Mouse (Mus musculus) thymus, postnatal 14 days (tissue): ENCODE results near the gene Rpusd2.
"Not testable (repeated sequence)": the region's sequence is repeated elsewhere in the genome, so short reads cannot be mapped to it uniquely, and the experiment has no call there.

Source experiments
- DNase-seq: peaks from one replicate; pipeline ENCODE4 v3.0.0; 2021

The Rpusd2 gene

GRCm38 (mm10) chr2:119034656-119035396 lies at the start of gene Rpusd2:
Gene Rpusd2 (plus strand): TSS chr2:119034790.
- DNase-seq, result peak; percentile 93

GRCm38 (mm10) chr2:118995490-118995889 lies 39.1 kb upstream of the Rpusd2 start:
- no peak for DNase-seq

DNA sequence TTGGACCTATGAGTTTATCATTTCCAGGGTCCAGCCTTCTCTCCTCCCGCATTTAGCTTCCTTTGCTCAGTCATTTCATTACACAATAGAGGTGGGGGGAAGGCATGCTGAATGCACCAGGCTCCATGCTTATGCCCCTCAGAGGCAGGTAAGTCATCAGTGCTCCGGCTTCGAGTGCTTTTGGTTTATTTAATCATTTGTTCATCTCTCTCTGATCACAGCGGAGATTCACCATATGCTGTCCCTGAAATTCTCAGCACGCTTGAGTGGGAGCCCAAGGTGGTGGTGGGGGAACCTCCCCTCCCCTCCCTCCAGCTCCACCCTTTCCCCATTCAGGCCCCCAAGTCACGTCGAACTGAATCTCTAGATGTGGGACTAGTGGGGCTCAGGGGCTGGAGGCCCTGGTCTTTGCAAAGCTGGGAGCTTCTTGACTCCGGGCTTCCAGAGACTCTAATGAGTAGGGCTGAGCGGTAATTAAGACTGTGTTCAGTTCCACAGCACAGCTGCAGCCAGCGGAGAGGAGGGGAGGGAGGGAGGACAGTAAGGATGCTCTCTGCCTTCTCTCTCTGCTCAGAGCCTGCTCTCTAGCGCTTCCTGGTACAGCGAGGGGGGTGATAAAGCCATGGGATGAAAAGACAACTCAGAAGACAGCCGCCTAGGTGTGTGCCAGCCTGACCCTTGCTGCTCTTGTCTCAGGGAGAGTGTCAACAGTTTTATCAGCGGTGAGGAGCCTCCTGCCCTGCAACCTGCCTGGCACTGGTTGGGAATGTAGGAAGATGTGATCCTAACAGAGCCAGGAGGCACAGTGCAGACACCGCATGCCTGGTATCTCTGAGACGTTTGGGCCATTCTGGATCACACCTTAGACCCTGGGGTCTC lies 38.4 kb upstream of the Rpusd2 start:
- DNase-seq, result no peak

DNA sequence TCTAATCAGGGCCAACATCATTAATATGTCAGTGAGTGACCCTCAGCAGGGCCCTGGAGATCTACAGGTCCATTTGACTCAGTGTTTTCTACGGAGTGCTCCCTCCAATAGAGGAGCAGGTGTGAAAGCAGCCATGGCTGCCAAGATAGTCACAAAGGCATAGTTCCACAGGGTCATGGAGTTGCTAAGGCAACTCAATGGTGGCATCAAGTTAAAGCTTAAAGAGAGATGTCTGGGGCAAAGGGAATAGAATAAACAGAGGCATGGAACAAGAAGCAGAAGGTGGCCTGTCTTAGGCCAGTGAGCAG lies 37.8 kb upstream of the Rpusd2 start:
- no peak for DNase-seq

DNA sequence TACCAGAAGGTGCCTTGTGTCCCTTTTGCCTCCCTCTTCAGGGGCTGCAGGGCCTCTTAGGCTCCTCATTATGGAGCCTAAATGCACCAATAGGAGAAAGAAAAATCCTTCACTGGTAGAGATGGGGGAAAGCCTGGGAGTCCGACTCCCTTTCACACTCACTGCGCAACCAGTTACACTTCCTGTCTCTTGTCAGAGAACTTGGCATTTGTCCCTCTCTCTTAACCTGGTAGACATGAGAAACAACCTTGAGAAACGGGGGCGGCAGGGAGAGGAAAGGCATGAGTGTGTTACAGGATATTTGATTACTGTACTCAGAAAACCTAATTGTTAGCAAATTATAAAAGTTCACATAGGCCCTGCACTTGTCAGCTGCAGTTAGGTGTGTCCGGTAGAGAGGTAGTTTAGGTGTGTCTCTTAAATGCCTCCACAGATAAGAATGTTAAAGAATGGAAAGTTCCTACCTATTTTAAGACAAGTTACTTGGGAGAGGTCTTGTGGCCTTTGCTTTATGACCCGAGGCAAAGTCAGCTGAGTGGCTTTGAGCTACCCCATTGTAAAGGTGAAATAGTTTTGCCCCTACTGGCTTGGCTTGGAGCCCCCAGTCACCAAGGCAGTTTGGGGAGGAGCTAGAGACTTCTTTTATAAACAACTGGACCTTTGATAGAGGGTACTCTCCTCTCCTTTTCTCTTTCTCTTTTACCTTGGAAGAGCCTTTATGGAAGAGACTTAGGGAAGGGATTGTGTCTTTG lies 36.3 kb upstream of the Rpusd2 start:
- DNase-seq, result no peak

DNA sequence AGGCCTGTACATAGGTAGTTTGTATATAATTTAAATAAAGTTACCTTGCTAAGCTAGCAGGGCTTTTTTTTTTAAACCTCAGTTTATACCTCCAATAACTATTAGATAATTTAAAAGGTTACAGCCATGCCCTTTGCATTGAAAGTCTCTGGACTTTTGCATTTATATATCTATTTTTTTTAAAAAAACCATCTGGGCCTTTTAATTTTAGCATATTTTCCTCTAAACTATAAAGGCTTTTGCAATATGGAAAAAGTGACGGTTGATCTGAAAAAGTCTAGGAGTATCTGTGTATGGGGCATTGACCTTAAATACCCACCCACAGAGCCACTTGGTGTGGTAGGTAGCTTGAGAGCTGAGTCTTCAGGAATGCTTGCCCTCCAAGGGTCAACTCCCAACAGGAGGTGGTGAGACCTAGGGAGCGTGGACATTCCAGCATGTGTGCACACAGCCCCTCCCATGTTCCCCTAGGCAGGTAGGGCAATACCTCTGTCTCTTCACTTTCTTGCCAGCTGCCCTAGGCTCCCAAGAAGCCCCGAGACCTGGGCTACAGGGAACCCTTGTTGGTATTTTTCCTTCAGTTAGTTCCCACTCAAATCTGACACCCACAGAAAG lies 35.5 kb upstream of the Rpusd2 start:
- DNase-seq, result no peak

DNA sequence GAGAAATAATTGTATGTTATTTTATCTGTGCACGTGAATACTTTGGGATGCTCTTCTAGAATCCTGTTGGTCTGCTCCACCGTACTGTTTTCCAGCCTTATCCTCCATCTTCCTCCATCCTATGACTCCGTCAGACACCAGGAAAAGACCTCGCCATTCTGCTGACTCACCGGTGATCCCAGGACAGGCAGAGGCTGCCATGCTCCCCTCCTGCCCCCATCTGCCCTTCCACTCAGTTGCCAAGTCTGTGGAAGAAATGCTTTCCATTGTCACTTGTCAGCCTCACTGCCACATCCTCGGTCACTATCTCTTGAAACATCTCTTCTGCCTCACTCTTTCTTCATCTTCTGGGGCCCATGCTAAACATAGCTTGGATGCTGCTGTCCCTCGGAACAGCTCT lies 27.7 kb upstream of the Rpusd2 start:
- no peak for DNase-seq

GRCm38 (mm10) chr2:119009376-119009775 lies 25.2 kb upstream of the Rpusd2 start:
- no peak for DNase-seq

DNA sequence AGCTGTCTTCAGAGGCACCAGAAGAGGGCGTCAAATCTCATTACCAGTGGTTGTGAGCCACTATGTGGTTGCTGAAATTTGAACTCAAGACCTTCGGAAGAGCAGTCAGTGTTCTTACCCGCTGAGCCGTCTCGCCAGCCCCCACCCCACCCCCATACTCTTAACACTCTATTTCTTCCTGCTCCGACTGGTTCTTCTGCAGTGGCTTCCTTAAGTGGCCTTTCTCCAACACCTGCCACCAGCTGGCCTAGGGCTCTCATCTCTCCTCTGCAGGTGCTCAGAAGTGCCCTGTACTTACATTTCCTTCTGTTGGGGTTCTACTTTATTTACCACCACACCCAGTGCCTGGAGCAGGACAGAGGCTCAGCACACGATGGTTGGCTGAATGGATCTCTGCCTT lies 19.6 kb upstream of the Rpusd2 start:
- DNase-seq, result peak; percentile 26

- DNase-seq, result peak; percentile 13
These were observed 18.9 kb upstream of the Rpusd2 start for GRCm38 (mm10) chr2:119015604-119016180.

DNA sequence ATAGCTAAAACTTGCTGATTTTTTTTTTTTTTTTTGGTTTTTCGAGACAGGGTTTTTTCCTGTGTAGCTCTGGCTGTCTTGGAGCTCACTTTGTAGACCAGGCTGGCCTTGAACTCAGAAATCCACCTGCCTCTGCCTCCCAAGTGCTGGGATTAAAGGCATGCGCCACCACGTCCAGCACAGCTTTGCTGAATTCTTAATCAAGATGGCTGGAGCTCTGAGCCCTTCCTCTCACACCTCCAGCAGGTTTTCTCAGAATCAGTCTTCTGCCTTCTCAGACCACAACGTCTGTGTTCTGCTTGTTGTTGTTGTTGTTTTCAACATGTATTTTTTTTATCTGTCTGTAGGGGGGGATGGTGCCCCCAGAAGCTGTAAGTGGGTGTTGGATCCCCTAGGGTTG lies 18.3 kb upstream of the Rpusd2 start:
- DNase-seq, result not testable (repeated sequence)

- no peak for DNase-seq
These were observed 16.9 kb upstream of the Rpusd2 start for GRCm38 (mm10) chr2:119017647-119018046.

DNA sequence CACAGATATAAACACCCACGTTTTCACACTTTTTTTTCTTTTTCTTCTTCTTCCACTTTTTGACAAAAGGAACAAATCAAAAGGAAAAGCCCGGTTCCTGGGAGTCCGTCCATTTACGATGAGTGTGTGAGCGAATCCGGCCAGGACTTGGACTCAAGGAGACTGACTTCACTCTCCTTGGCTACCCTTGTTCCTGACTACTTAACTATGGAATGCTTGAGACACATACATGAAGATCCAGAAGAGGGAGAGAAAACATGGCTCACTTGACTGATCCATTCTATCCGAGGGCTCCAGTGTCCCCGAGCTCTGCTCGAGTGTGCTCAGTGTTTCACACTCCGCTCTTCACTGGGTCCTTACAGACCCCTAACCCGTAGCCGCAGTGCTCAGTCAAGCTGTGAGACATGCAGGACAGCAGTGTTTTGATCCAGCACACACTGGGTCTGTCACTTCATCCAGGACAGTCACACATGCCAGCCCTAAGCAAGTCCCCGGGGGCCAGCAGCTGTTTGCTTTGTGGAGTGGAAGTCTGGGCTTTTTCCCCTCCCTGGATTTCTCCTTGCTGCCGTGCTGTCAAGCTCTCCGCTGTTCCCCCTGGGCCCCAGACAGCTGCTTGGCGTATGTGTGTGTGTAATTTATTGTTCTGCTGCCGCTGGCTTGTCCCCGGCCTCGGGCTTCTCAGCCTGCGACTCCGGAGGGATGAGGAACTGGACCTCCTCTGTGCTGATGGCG lies 16.0 kb upstream of the Rpusd2 start:
- no peak for DNase-seq

- peak; percentile 30 for DNase-seq
These were observed 15.5 kb upstream of the Rpusd2 start for GRCm38 (mm10) chr2:119019131-119019530.

- DNase-seq, result no peak
These were observed 15.1 kb upstream of the Rpusd2 start for GRCm38 (mm10) chr2:119019538-119019937.

GRCm38 (mm10) chr2:119023154-119023660 lies 11.4 kb upstream of the Rpusd2 start:
- no peak for DNase-seq

GRCm38 (mm10) chr2:119024536-119025238 lies 9.9 kb upstream of the Rpusd2 start:
- no peak for DNase-seq

DNA sequence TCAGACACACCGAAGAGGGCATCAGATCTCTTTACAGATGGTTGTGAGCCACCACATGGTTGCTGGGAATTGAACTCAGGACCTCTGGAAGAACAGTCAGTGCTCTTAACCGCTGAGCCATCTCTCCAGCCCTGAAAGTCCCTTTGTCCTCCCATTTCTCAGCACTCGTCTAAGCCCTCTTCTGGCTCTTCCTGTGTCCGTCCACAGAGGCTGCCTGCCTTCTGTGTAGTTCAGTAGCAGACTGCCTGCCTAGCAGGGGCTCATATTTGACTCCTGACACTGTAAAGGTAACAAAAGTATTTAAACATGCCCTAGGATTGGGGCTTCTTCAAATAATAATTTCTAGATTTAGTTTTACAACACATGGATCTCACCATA lies 9.4 kb upstream of the Rpusd2 start:
- DNase-seq, result no peak

DNA sequence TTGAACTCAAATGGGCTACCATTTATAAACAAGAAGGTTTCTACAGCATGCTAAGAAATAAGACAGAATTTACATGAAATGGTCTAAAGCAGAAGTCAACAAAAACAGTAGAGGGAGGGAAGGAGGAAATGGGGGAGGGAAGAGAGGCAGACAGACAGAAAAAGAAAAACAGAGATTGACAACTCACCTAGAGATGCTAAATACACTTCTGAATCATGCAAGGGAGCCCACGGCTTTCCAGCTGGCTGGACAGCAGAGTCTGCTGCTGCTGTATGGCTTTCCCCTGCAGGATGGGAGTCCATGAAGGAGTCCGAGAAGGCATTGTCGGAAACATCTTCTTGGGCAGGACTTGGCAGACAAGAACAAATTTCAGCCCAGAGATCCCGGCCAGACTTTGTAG lies 7.6 kb upstream of the Rpusd2 start:
- DNase-seq, result no peak

- peak; percentile 93 for DNase-seq
These were observed 5.5 kb upstream of the Rpusd2 start, which contains the start of gene Ccdc32 for GRCm38 (mm10) chr2:119028941-119029551. Gene Ccdc32 (minus strand): TSS chr2:119029393.

DNA sequence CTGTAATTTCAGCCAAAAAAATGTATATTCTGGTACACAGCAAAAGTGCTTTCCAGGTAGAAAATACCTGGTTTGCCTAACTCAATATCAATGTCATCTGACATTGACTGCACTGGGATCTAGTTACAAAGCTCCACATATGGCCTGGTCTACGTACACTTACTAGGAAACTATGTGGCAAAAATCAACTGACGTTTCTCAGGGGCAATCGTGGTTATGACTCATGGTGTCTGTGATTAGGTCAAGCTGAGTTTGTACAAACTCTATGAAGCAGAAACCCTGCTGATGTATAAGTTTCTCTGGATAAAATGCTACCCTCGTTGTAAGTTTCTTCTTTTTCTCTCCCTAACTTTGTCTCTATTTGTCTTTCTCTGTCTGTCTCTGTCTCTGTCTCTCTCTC lies 2.4 kb upstream of the Rpusd2 start:
- DNase-seq, result no peak
